ENCODE assay signal across 11 mouse cellular contexts in genomic region chr5:35943541-35943940, GRCm38 (mm10). TPM values are rescaled to one million over a fixed set of nuclear protein-coding genes. Genes with fewer than 3 reads are reported as not detected.
DNase-seq lines count a peak whose midpoint lies in the region; ATAC-seq lines count a peak whose summit lies in the region.
"Had no signal": no experiment of that assay in that cellular context is flagged by ENCODE, and none has a peak within 500 bp of the region (broad histone marks: within the 10 kb centered on the region; RNA-seq: fewer than 3 reads in every experiment).

No protein-coding gene starts in this region.

- no peaks in the 10 kb centered on the region for H3K9me3 ChIP-seq in heart, embryonic 14.5 days (ENCODE audit: control insufficient read depth, low read length)
- H3K9me3 ChIP-seq in stomach, embryonic 16.5 days (replicated peaks; ENCODE audit: control insufficient read depth, low read length): no peaks in the 10 kb centered on the region
- no peaks in the 10 kb centered on the region for H3K9me3 ChIP-seq in forebrain, embryonic 13.5 days (replicated peaks)
- H3K9me3 ChIP-seq: embryonic facial prominence, embryonic 12.5 days; limb, embryonic 12.5 days had no signal

- peaks cover 56 to 72% of the 10 kb centered on the region in 2 experiments for H3K4me1 ChIP-seq in heart, embryonic 14.5 days (ENCODE audit: control insufficient read depth in 2 of 2, insufficient read depth in 2 of 2, low read length in 2 of 2)
- H3K4me1 ChIP-seq in stomach, embryonic 16.5 days (ENCODE audit: control insufficient read depth, insufficient read depth, low read length): peaks cover 19% of the 10 kb centered on the region
- peaks cover 14% of the 10 kb centered on the region for H3K4me1 ChIP-seq in forebrain, embryonic 13.5 days

- no peak overlapping the region for H3K4me3 ChIP-seq in heart, embryonic 14.5 days (ENCODE audit: control insufficient read depth in 1 of 2, insufficient read depth in 1 of 2, low read depth in 1 of 2, low read length in 2 of 2)
- no peak overlapping the region for H3K4me3 ChIP-seq in stomach, embryonic 16.5 days (replicated peaks; ENCODE audit: low read length)
- H3K4me3 ChIP-seq in forebrain, embryonic 13.5 days: no peak overlapping the region
- H3K4me3 ChIP-seq: embryonic facial prominence, embryonic 12.5 days; limb, embryonic 12.5 days had no signal

- no peak overlapping the region for H3K4me2 ChIP-seq in heart, embryonic 14.5 days (ENCODE audit: low read length)
- no peak overlapping the region for H3K4me2 ChIP-seq in stomach, embryonic 16.5 days (ENCODE audit: low read depth, low read length)
- H3K4me2 ChIP-seq in forebrain, embryonic 13.5 days: no peak overlapping the region
- H3K4me2 ChIP-seq: embryonic facial prominence, embryonic 12.5 days; limb, embryonic 12.5 days; midbrain, embryonic 11.5 days had no signal

- ATAC-seq in heart, embryonic 14.5 days (ENCODE audit: insufficient number of reproducible peaks, insufficient read depth, low FRiP score, low read depth): no peak
- ATAC-seq in stomach, embryonic 16.5 days (ENCODE audit: insufficient read depth, low FRiP score): peak; percentile 60
- ATAC-seq in forebrain, embryonic 13.5 days: no peak

- H3K9ac ChIP-seq in heart, embryonic 14.5 days (ENCODE audit: low read length): no peak overlapping the region
- no peak overlapping the region for H3K9ac ChIP-seq in stomach, embryonic 16.5 days (ENCODE audit: low read length)
- no peak overlapping the region for H3K9ac ChIP-seq in forebrain, embryonic 13.5 days
- H3K9ac ChIP-seq: embryonic facial prominence, embryonic 12.5 days; limb, embryonic 12.5 days had no signal

- WGBS in heart, embryonic 14.5 days: 62% methylated on average over 5 of the region's 5 CpGs
- 54% methylated on average over 5 of the region's 5 CpGs for WGBS in stomach, embryonic 16.5 days
- WGBS in forebrain, embryonic 13.5 days: 81% methylated on average over 5 of the region's 5 CpGs

- no peaks in the 10 kb centered on the region for H3K27me3 ChIP-seq in heart, embryonic 14.5 days (ENCODE audit: control insufficient read depth, insufficient read depth, low read length)
- no peaks in the 10 kb centered on the region for H3K27me3 ChIP-seq in stomach, embryonic 16.5 days (ENCODE audit: control insufficient read depth, insufficient read depth, low read length)
- H3K27me3 ChIP-seq in forebrain, embryonic 13.5 days: no peaks in the 10 kb centered on the region
- H3K27me3 ChIP-seq: embryonic facial prominence, embryonic 12.5 days; limb, embryonic 12.5 days had no signal

- H3K36me3 ChIP-seq in heart, embryonic 14.5 days (ENCODE audit: control insufficient read depth, insufficient read depth, low read length): peaks cover 48% of the 10 kb centered on the region
- H3K36me3 ChIP-seq in stomach, embryonic 16.5 days (ENCODE audit: control insufficient read depth, insufficient read depth, low read length): 0 out of 2 replicates have a peak, but pooled peaks cover 2% of the 10 kb centered on the region
- H3K36me3 ChIP-seq in forebrain, embryonic 13.5 days (ENCODE audit: poor library complexity, severe bottlenecking): peaks cover 43% of the 10 kb centered on the region

- peak; percentile 36 for DNase-seq in kidney, adult 11 months
- no peak for DNase-seq in kidney, adult 18-20 months
- DNase-seq in kidney, postnatal 14 days: peak; percentile 53
- DNase-seq in thymus, postnatal 0 days (ENCODE audit: low spot score): no peak
- DNase-seq in adrenal gland, postnatal 4 days (ENCODE audit: low spot score in 2 of 2): no peak

- peak overlapping the region; percentile 66 to 75 for H3K27ac ChIP-seq in heart, embryonic 14.5 days (replicated peaks in 1 of 2; ENCODE audit: control insufficient read depth in 1 of 2, insufficient read depth in 1 of 2, low read depth in 2 of 2, low read length in 2 of 2)
- peak overlapping the region; percentile 76 for H3K27ac ChIP-seq in stomach, embryonic 16.5 days (ENCODE audit: low read length)
- H3K27ac ChIP-seq in forebrain, embryonic 13.5 days: no peak overlapping the region; the same call in 1 of the 2 replicates
- H3K27ac ChIP-seq: embryonic facial prominence, embryonic 12.5 days; limb, embryonic 12.5 days had no signal

RNA-seq across cellular contexts. Expression of gene Afap1, which starts 50.4 kb away (rescaled TPM):
- 24.8 and 27.3 TPM in 2 replicates for polyA plus RNA-seq in heart, embryonic 14.5 days (2014; fragmentation: Nextera tagmentation; extraction: Ambion mirVana)
- polyA plus RNA-seq in stomach, embryonic 16.5 days (2015; fragmentation: Nextera tagmentation; extraction: Ambion mirVana): 19.2 and 20.4 TPM in 2 replicates
- polyA plus RNA-seq in forebrain, embryonic 13.5 days (2015; fragmentation: Nextera tagmentation; extraction: Ambion mirVana): 38.5 and 41.4 TPM in 2 replicates
- polyA plus RNA-seq in thymus, postnatal 0 days (2015; fragmentation: Nextera tagmentation; extraction: Ambion mirVana): 6.1 and 6.6 TPM in 2 replicates
- total RNA-seq in adrenal gland, postnatal 4 days (2021): 10 to 100 TPM; 34.4 to 44.0 TPM

Comparison
In these comparisons a context has a peak if more than half of its experiments do, and no peak if none do; other contexts are left out.
1. DNase-seq: peak in kidney, adult 11 months (single experiment) and kidney, postnatal 14 days (single experiment); none in kidney, adult 18-20 months (single experiment), thymus, postnatal 0 days (single experiment) and adrenal gland, postnatal 4 days (0 of 2).